ENCODE assay signal across 7 mouse cellular contexts in the genomic region with DNA sequence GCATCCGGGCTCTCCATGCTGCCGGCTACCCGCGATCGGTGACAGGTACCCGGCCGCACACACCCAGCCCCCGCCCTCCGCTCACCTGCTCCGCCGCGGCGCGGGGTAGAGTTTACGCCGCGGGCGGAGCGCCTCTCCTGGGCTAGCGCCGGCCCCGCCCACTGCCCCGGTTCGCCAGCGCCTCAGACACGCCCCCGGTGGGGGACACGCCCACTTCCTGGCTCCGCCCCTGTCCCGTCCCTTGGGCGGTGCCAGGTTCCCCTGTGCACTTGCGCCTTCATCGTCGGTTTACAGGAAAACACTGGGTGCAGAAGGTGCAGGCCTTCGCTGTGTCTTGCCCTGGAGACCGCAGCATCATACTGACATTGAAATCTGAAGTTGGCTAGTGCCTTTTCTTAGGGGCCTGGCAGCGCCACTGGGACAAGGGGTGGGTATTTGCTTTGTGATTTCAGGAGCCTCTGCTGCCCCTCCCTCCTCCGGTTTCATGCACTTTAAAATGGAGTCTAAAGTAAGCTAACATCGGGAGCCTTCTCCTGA. TPM values are rescaled to one million over a fixed set of nuclear protein-coding genes. Genes with fewer than 3 reads are reported as not detected.
DNase-seq lines count a peak whose midpoint lies in the region; ATAC-seq and TF ChIP-seq lines count a peak whose summit lies in the region.

No protein-coding gene starts in this region.

- H3K27me3 ChIP-seq in embryonic facial prominence, embryonic 12.5 days, result peaks cover 7% of the 10 kb centered on the region; the same call in 1 of the 2 replicates
- H3K27me3 ChIP-seq in heart, adult 2 months (ENCODE audit: control insufficient read depth, insufficient read depth, low read length), result no peaks in the 10 kb centered on the region
- H3K27me3 ChIP-seq in limb, embryonic 13.5 days, result peaks cover 9% of the 10 kb centered on the region; the same call in 1 of the 2 replicates
- no peaks in the 10 kb centered on the region for H3K27me3 ChIP-seq in midbrain, embryonic 16.5 days (ENCODE audit: control insufficient read depth, insufficient read depth, low read depth, low read length)

- no peaks in the 10 kb centered on the region for H3K79me2 ChIP-seq in heart, adult 2 months (replicated peaks; ENCODE audit: control insufficient read depth, insufficient read depth, low read length)

- WGBS in embryonic facial prominence, embryonic 12.5 days, result 1% methylated on average over 38 of the region's 39 CpGs
- WGBS in heart, adult 2 months, result 0% methylated on average over 38 of the region's 39 CpGs
- WGBS in limb, embryonic 13.5 days, result under 1% methylated on average over 39 of the region's 39 CpGs
- under 1% methylated on average over 32 of the region's 39 CpGs for WGBS in midbrain, embryonic 16.5 days

- peak; percentile 99 for TF ChIP-seq POLR2A in heart, adult 2 months (IDR thresholded peaks at IDR 0.05; ENCODE audit: insufficient read depth, low read depth, low read length)

- H3K27ac ChIP-seq in embryonic facial prominence, embryonic 12.5 days, result 0 out of 2 replicates have a peak overlapping the region, but pooled peaks have one; percentile 47
- H3K27ac ChIP-seq in heart, adult 2 months, result peak overlapping the region; percentile 90
- H3K27ac ChIP-seq in limb, embryonic 13.5 days, result no peak overlapping the region
- peak overlapping the region; percentile 86 for H3K27ac ChIP-seq in midbrain, embryonic 16.5 days (ENCODE audit: low read length)

- no peaks in the 10 kb centered on the region for H3K9me3 ChIP-seq in embryonic facial prominence, embryonic 12.5 days
- H3K9me3 ChIP-seq in limb, embryonic 13.5 days, result no peaks in the 10 kb centered on the region
- no peaks in the 10 kb centered on the region for H3K9me3 ChIP-seq in midbrain, embryonic 16.5 days (replicated peaks; ENCODE audit: control insufficient read depth, low read length, poor library complexity, severe bottlenecking)

- intact Hi-C loops in heart, adult 2 months (cut with DNase I), result loop anchor here (5.0 kb wide), 1 partner anchor 311 kb away; a partner anchor contains a TSS

- peak overlapping the region; percentile 100 for H3K4me2 ChIP-seq in embryonic facial prominence, embryonic 12.5 days (replicated peaks)
- H3K4me2 ChIP-seq in limb, embryonic 13.5 days (replicated peaks), result peak overlapping the region; percentile 98
- H3K4me2 ChIP-seq in midbrain, embryonic 16.5 days (ENCODE audit: low read length), result peak overlapping the region; percentile 74

- peak overlapping the region; percentile 76 for H3K9ac ChIP-seq in embryonic facial prominence, embryonic 12.5 days
- H3K9ac ChIP-seq in heart, adult 2 months (ENCODE audit: low read depth, low read length), result peak overlapping the region; percentile 93
- peak overlapping the region; percentile 82 for H3K9ac ChIP-seq in limb, embryonic 13.5 days
- peak overlapping the region; percentile 94 for H3K9ac ChIP-seq in midbrain, embryonic 16.5 days (ENCODE audit: low read depth, low read length)

- peak; percentile 100 for DNase-seq in adrenal gland, postnatal 25 days
- DNase-seq in heart, adult 2 months, result peak; percentile 97 to 100
- peak; percentile 95 to 97 for DNase-seq in kidney, adult 8-10 months
- DNase-seq in spleen, postnatal 10 days (ENCODE audit: low spot score in 2 of 2), result peak; percentile 100

- no peak for TF ChIP-seq CTCF in heart, adult 2 months (IDR thresholded peaks at IDR 0.05)

- TF ChIP-seq EP300 in heart, adult 2 months (IDR thresholded peaks at IDR 0.05; ENCODE audit: insufficient read depth, low read depth, low read length), result peak; percentile 81; the same call in 1 of the 2 replicates

- H3K36me3 ChIP-seq in embryonic facial prominence, embryonic 12.5 days, result no peaks in the 10 kb centered on the region
- no peaks in the 10 kb centered on the region for H3K36me3 ChIP-seq in heart, adult 2 months (ENCODE audit: control insufficient read depth, insufficient read depth, low read length)
- no peaks in the 10 kb centered on the region for H3K36me3 ChIP-seq in limb, embryonic 13.5 days
- H3K36me3 ChIP-seq in midbrain, embryonic 16.5 days (ENCODE audit: control insufficient read depth, insufficient read depth, low read length), result no peaks in the 10 kb centered on the region

- peaks cover 6% of the 10 kb centered on the region; the same call in 1 of the 2 replicates for H3K4me1 ChIP-seq in embryonic facial prominence, embryonic 12.5 days
- H3K4me1 ChIP-seq in heart, adult 2 months (ENCODE audit: control insufficient read depth, insufficient read depth, low read length), result peaks cover 4% of the 10 kb centered on the region; the same call in 1 of the 2 replicates
- peaks cover 10% of the 10 kb centered on the region for H3K4me1 ChIP-seq in limb, embryonic 13.5 days
- H3K4me1 ChIP-seq in midbrain, embryonic 16.5 days (ENCODE audit: control insufficient read depth, insufficient read depth, low read length), result peaks cover 10% of the 10 kb centered on the region

- peak overlapping the region; percentile 85 for H3K4me3 ChIP-seq in embryonic facial prominence, embryonic 12.5 days
- peak overlapping the region; percentile 99 for H3K4me3 ChIP-seq in heart, adult 2 months
- peak overlapping the region; percentile 87 for H3K4me3 ChIP-seq in limb, embryonic 13.5 days
- H3K4me3 ChIP-seq in midbrain, embryonic 16.5 days (ENCODE audit: low read depth, low read length), result peak overlapping the region; percentile 77

- peak; percentile 82 for ATAC-seq in embryonic facial prominence, embryonic 12.5 days (ENCODE audit: insufficient number of reproducible peaks, insufficient read depth, low FRiP score, low TSS enrichment)
- ATAC-seq in limb, embryonic 13.5 days (ENCODE audit: low FRiP score, low read depth), result peak; percentile 89
- peak; percentile 90 for ATAC-seq in midbrain, embryonic 16.5 days

RNA-seq across cellular contexts. Expression of a gene that starts 7.0 kb away (rescaled TPM):
- total RNA-seq in adrenal gland, postnatal 25 days (2021), result 31.0 and 35.5 TPM in 2 replicates
- polyA plus RNA-seq in embryonic facial prominence, embryonic 12.5 days (2016; fragmentation: Nextera tagmentation; extraction: Ambion mirVana), result 10.4 and 10.7 TPM in 2 replicates
- total RNA-seq in heart, adult 2 months (2021), result 10 to 100 TPM; 11.6 to 13.1 TPM
- 30.5 and 35.8 TPM in 2 replicates for polyA plus RNA-seq in heart, adult 2 months (2012; rRNA removed)
- 14.5 and 14.9 TPM in 2 replicates for polyA plus RNA-seq in limb, embryonic 13.5 days (2015; fragmentation: Nextera tagmentation; extraction: Ambion mirVana)
- polyA plus RNA-seq in midbrain, embryonic 16.5 days (2015; fragmentation: Nextera tagmentation; extraction: Ambion mirVana), result 15.0 and 20.2 TPM in 2 replicates

RNA-seq across cellular contexts. Expression of a gene that starts 56.8 kb away (rescaled TPM):
- 196 and 358 TPM in 2 replicates for total RNA-seq in adrenal gland, postnatal 25 days (2021)
- 5.4 and 6.4 TPM in 2 replicates for polyA plus RNA-seq in embryonic facial prominence, embryonic 12.5 days (2016; fragmentation: Nextera tagmentation; extraction: Ambion mirVana)
- total RNA-seq in heart, adult 2 months (2021), result 100 to 1,000 TPM; 783 to 919 TPM
- polyA plus RNA-seq in heart, adult 2 months (2012; rRNA removed), result 468 and 899 TPM in 2 replicates
- polyA plus RNA-seq in limb, embryonic 13.5 days (2015; fragmentation: Nextera tagmentation; extraction: Ambion mirVana), result 5.7 and 7.8 TPM in 2 replicates
- polyA plus RNA-seq in midbrain, embryonic 16.5 days (2015; fragmentation: Nextera tagmentation; extraction: Ambion mirVana), result 2.7 and 3.2 TPM in 2 replicates

Comparison
In these comparisons a context has a peak if more than half of its experiments do, and no peak if none do; other contexts are left out.
1. RNA of a gene that starts 56.8 kb away (polyA plus RNA-seq): 468 to 899 TPM in heart, adult 2 months; 5.7 to 7.8 TPM in limb, embryonic 13.5 days, 5.4 to 6.4 TPM in embryonic facial prominence, embryonic 12.5 days and 2.7 to 3.2 TPM in midbrain, embryonic 16.5 days; every median in the first group is over 10 times any median in the second.
2. Peak in every context shown above with its lines, with median percentiles within 50 percentile points of each other: DNase-seq, ATAC-seq, H3K4me2 ChIP-seq, H3K4me3 ChIP-seq and H3K9ac ChIP-seq.